Mouse (Mus musculus): Measurements from ENCODE around the gene Fat1.
A peak's percentile ranks its signal among the peaks of the same experiment; 100 is the strongest.

Gene Fat1

GRCm38 (mm10) chr8:44962572-44963231 is 27.5 kb downstream of the Fat1 start:
- no peak for DNase-seq

GRCm38 (mm10) chr8:44967521-44968039 is 32.3 kb downstream of the Fat1 start:
- no peak for DNase-seq

- DNase-seq: no peak
Measured at GRCm38 (mm10) chr8:44970093-44970492, 34.8 kb downstream of the Fat1 start.

GRCm38 (mm10) chr8:44971346-44971745 is 36.1 kb downstream of the Fat1 start:
- DNase-seq: no peak

GRCm38 (mm10) chr8:44971964-44972363 is 36.7 kb downstream of the Fat1 start:
- DNase-seq: no peak

GRCm38 (mm10) chr8:44975113-44975512 is 39.9 kb downstream of the Fat1 start:
- no peak for DNase-seq

- DNase-seq: no peak
Measured at GRCm38 (mm10) chr8:44975654-44976053, 40.4 kb downstream of the Fat1 start.

- DNase-seq: no peak
Measured at GRCm38 (mm10) chr8:44978622-44979021, 43.4 kb downstream of the Fat1 start.

GRCm38 (mm10) chr8:44979245-44979644 is 44.0 kb downstream of the Fat1 start:
- no peak for DNase-seq

- peak; percentile 70 to 84 for DNase-seq
Measured at GRCm38 (mm10) chr8:44980030-44980429, 44.8 kb downstream of the Fat1 start.

GRCm38 (mm10) chr8:44985326-44986288 is 50.4 kb downstream of the Fat1 start:
- peak; percentile 48 to 57 for DNase-seq

- no peak for DNase-seq
Measured at GRCm38 (mm10) chr8:44991700-44992487, 56.6 kb downstream of the Fat1 start.

- no peak for DNase-seq
Measured at GRCm38 (mm10) chr8:44992664-44993063, 57.4 kb downstream of the Fat1 start.

GRCm38 (mm10) chr8:44993376-44993775 is 58.1 kb downstream of the Fat1 start:
- DNase-seq: no peak

- no peak for DNase-seq
Measured at GRCm38 (mm10) chr8:44996493-44996892, 61.2 kb downstream of the Fat1 start.

GRCm38 (mm10) chr8:44997321-44997720 is 62.1 kb downstream of the Fat1 start:
- no peak for DNase-seq

- no peak for DNase-seq
Measured at GRCm38 (mm10) chr8:44997829-44998228, 62.6 kb downstream of the Fat1 start.

- no peak for DNase-seq
Measured at GRCm38 (mm10) chr8:44998275-44998674, 63.0 kb downstream of the Fat1 start.

- DNase-seq: peak; percentile 85 to 86
Measured at GRCm38 (mm10) chr8:44998681-44999277, 63.5 kb downstream of the Fat1 start.

- DNase-seq: no peak
Measured at GRCm38 (mm10) chr8:45001577-45002197, 66.4 kb downstream of the Fat1 start.

GRCm38 (mm10) chr8:45002686-45003085 is 67.4 kb downstream of the Fat1 start:
- DNase-seq: peak; percentile 46 to 66

GRCm38 (mm10) chr8:45004021-45004420 is 68.8 kb downstream of the Fat1 start:
- no peak for DNase-seq
